Mouse (Mus musculus) midbrain, embryonic 10.5 days (tissue): Measurements from ENCODE around the gene Cdh4. TPM values are rescaled to one million over a fixed set of nuclear protein-coding genes. Genes with fewer than 3 reads are reported as not detected.
A peak's percentile ranks its signal among the peaks of the same experiment; 100 is the strongest.

Source experiments
- DNase-seq: peaks from one replicate; pipeline ENCODE4 v3.0.0-alpha.2; 2017; ENCODE audit warnings: low spot score
- H3K27ac ChIP-seq: fragments of 300-500 bp; sonication (generic); replicated peaks from 2 replicates; pipeline ENCODE4 v1.5.1; 2016; ENCODE audit warnings: mild to moderate bottlenecking
- H3K27me3 ChIP-seq: fragments of 300-500 bp; sonication (generic); 2 replicates; pipeline ENCODE4 v1.6.1; 2016; ENCODE audit warnings: low read depth, mild to moderate bottlenecking; ENCODE audit not compliant: poor library complexity, severe bottlenecking
- H3K36me3 ChIP-seq: fragments of 300-500 bp; sonication (generic); 2 replicates; pipeline ENCODE4 v1.6.1; 2016; ENCODE audit warnings: mild to moderate bottlenecking, moderate library complexity
- H3K4me1 ChIP-seq: fragments of 300-500 bp; sonication (generic); 2 replicates; pipeline ENCODE4 v1.6.1; 2016
- H3K4me3 ChIP-seq: fragments of 300-500 bp; sonication (generic); 2 replicates; pipeline ENCODE4 v1.5.1; 2016; ENCODE audit warnings: mild to moderate bottlenecking, moderate library complexity
- H3K9me3 ChIP-seq: fragments of 300-500 bp; sonication (generic); replicated peaks from 2 replicates; pipeline ENCODE4 v1.6.1; 2016; ENCODE audit warnings: mild to moderate bottlenecking
- WGBS: fragments of 180-500 bp; shearing (Covaris S2); methylation state at CpG from one replicate; pipeline ENCODE4 v1.1.7; 2016; 5-methylcytosine and 5-hydroxymethylcytosine counted together
- polyA plus RNA-seq: library from polyadenylated mRNA; unstranded; fragments of >200 nt; fragmentation: Nextera tagmentation; extraction: Ambion mirVana; gene quantifications from 2 replicates; pipeline ENCODE4 v1.2.1, GENCODE M21; 2016

Gene Cdh4
- polyA plus RNA-seq, 1 experiment from 2014 or later: 8.3 TPM

DNA sequence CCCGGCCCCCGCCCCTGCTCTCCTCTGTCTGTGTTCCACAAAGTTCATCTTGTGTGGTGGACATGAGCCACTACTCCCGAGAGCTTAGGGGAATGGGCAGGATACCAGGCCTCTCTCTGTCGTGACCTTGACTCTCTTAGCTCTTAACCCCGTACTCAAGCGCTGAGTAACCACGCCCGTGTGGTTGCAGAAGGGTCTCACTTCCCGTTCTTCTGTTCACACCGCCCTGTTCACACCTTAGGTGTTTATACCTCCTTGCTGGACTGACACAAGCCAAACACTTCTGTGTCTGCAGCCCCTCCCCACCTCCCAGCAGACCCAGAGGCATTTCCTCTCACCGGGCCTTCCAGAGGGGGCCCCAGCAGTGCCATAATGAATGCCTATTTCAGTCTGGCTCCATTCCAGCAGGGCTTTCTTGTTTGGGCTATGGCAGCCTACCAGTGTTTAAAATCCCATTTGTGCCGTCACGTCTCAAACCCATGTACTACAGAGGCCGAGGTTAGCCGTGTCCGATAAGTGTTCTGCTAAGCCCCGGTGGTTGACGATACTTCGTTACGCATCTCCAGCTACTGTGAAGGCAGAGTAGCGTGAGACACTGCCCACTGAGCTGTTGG, 46.4 kb downstream of the Cdh4 start:
- Histone ChIP-seq H3K36me3 (no peaks in the 10 kb centered on the region), H3K4me1 (no peaks in the 10 kb centered on the region), H3K27me3 (no peaks in the 10 kb centered on the region), H3K9me3 (no peaks in the 10 kb centered on the region), H3K4me3 (no peak overlapping the region), H3K27ac (no peak overlapping the region)
- no peak for DNase-seq
- WGBS: 92% methylated on average over 21 of the region's 21 CpGs

DNA sequence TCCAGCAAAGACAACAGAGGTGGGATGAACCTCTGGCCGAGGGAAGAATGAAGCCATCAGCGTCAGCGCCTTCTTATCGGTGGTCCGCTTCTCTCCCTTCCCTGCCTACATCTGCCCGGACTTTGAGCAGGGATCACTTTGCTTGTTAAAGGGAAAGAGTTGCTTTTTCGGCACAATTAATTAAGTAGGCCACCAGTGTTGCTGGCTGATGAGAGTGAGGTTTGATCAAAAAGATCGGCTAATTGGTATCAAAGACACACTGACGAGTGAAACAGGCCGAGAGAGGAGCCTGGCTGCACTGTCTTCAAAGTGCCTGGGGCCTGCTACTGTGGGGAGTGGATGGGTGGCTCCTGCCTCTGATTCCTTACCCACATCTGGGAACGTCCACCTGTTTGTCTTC, 49.7 kb downstream of the Cdh4 start:
- peaks cover 8% of the 10 kb centered on the region; the same call in 1 of the 2 replicates for H3K4me1 ChIP-seq

DNA sequence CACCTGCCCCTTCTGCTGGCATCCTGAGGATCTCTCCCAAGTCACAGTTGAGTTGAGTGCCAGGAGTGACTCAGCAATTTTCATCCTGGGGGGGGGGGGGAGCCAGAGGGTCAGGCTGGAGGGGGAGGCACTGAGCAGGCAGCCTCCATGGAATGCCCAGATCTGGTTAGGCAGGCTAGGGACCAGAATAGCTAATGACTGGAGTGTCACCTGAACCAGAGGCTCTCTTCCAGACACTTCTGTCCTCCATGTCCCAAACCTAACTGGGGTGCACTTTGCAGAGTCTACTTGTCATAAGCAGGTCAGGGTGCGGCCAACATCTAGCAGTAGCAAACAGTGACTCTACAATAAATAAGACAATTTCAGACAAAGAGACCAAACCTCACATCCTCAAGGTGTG, 52.0 kb downstream of the Cdh4 start:
- Histone ChIP-seq H3K9me3 (no peaks in the 10 kb centered on the region), H3K36me3 (no peaks in the 10 kb centered on the region), H3K27me3 (no peaks in the 10 kb centered on the region), H3K4me3 (no peak overlapping the region), H3K4me1 (peaks cover 8% of the 10 kb centered on the region; the same call in 1 of the 2 replicates), H3K27ac (no peak overlapping the region)
- no peak for DNase-seq
- WGBS: 85% methylated on average over 1 of the region's 1 CpGs

More for the DNA sequence above, 49.7 kb downstream of the Cdh4 start:
- no peak for DNase-seq
- H3K36me3 ChIP-seq: no peaks in the 10 kb centered on the region
- H3K27me3 ChIP-seq: no peaks in the 10 kb centered on the region
- 53% methylated on average over 11 of the region's 11 CpGs for WGBS
- H3K27ac ChIP-seq: no peak overlapping the region
- no peaks in the 10 kb centered on the region for H3K9me3 ChIP-seq
- H3K4me3 ChIP-seq: no peak overlapping the region

DNA sequence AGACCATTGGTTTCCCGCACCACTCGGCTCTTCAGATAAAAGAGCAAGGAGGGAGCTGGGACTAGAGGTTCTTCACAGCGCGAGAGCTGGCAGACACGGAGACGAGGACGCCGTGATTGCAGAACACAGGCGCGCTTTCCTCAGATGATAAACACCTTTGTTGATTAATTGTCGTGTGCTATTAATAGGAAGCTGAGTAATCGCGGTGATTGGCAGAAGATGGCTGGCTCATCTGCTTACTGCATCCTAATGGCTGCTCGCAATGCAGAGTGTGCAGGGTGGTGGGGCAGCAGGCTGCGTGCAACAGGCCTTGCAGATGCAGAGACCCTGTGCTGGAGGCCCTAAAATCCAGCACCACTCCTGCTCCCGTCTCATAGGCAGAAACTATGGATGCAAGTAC, 68.2 kb downstream of the Cdh4 start:
- H3K9me3 ChIP-seq: no peaks in the 10 kb centered on the region
- H3K27me3 ChIP-seq: no peaks in the 10 kb centered on the region
- H3K4me3 ChIP-seq: no peak overlapping the region
- no peaks in the 10 kb centered on the region for H3K36me3 ChIP-seq
- 95% methylated on average over 16 of the region's 16 CpGs for WGBS
- H3K27ac ChIP-seq: no peak overlapping the region
- H3K4me1 ChIP-seq: peaks cover 6% of the 10 kb centered on the region
- no peak for DNase-seq

DNA sequence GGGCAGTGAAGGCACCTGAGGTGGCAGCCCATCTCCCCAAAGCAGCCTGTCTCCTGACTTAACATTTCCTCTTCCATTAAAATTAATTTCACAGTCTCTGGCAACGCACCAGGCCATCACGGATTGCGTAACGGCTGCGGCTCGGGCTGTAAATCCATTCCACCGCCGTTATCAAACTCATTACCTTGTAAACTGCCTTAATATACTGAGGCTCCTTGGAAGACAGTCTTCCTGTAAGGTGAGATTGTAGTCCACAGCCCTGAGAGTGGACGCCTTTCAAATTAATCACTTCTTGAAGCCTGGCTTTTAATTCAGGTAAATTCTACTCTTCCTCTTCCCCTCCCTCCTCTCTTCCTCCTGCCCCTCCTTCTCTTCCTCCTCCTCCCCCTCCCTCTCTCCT, 74.3 kb downstream of the Cdh4 start:
- no peak for DNase-seq
- H3K4me1 ChIP-seq: peaks cover 41% of the 10 kb centered on the region

DNA sequence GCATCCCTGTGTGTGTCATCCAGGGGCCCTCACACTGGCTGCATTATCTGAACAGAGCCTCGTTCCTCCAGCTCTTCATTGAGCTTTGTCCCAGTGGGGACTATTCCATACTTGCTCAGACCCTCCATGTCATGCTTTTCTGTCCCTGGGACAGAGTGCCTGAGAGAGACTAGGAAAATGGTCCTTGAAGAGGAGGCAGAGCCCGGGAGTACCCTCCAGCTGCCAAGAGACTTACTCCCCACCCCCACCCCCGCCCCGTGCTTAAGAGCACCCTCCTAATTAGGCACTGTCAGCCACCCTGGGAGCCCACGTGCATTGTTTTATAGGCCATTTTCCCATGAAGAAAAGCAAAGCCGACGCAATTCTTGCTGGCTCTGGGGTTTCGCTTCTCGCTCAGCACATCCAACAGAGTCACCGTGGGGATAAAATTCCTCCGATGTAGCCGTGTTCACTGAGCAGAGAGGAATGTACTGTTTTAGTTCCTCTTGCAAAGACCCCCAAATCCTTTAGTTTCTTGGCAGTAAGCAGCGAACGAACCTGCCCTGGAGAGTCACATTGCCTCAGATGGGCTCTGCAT, 76.3 kb downstream of the Cdh4 start:
- peaks cover 54% of the 10 kb centered on the region for H3K4me1 ChIP-seq
- 0 out of 2 replicates have a peak overlapping the region, but pooled peaks have one; percentile 17 for H3K27ac ChIP-seq
- 42% methylated on average over 14 of the region's 14 CpGs for WGBS
- peaks cover 18% of the 10 kb centered on the region for H3K27me3 ChIP-seq
- no peak overlapping the region for H3K4me3 ChIP-seq
- no peaks in the 10 kb centered on the region for H3K36me3 ChIP-seq
- H3K9me3 ChIP-seq: no peaks in the 10 kb centered on the region
- no peak for DNase-seq

More for the DNA sequence above, 74.3 kb downstream of the Cdh4 start:
- Histone ChIP-seq H3K4me3 (no peak overlapping the region), H3K27ac (no peak overlapping the region), H3K9me3 (no peaks in the 10 kb centered on the region), H3K27me3 (peaks cover 17% of the 10 kb centered on the region), H3K36me3 (no peaks in the 10 kb centered on the region)
- WGBS: 92% methylated on average over 9 of the region's 9 CpGs

DNA sequence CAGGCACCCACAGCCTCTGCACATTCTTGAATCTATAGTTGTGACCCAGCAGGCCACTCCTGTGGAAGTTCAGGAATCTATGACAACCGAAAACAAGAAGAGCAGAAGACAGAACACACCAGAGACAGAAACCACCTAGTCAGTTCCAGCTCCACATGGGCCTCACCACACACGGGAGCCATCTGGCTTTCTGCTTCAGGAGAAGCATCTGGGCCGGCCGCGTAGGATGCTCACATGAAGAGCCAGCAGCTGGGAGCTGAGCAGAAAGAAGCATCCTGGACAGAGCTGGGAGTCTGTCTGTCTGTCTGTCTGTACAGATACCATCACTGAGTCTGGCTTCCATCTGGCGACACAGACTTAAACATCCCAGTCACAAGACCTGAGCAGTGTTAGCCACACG, 76.9 kb downstream of the Cdh4 start:
- no peaks in the 10 kb centered on the region for H3K9me3 ChIP-seq
- no peaks in the 10 kb centered on the region for H3K36me3 ChIP-seq
- peaks cover 59% of the 10 kb centered on the region for H3K4me1 ChIP-seq
- no peak overlapping the region for H3K4me3 ChIP-seq
- WGBS: 89% methylated on average over 7 of the region's 7 CpGs
- H3K27me3 ChIP-seq: peaks cover 22% of the 10 kb centered on the region
- no peak for DNase-seq
- no peak overlapping the region for H3K27ac ChIP-seq

DNA sequence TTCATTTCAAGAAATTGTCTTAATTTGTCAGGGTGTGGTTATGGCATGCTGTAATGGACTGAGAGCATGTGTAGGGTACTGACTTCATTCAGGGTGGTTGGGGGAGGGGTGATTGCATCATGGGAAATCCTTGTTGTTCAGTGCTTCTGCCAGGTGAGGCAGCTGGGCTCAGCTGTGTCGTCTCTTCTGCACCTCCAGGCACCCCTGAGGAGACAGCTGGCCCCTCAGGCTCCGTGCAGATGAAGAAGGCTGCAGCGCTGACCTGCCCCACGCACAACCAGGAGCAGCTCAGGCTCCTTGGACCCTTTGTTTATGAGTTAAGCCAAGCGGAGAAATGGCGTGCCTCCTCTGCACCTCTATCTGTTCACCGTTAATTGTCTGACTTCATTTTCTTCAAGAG, 77.7 kb downstream of the Cdh4 start:
- Histone ChIP-seq H3K4me1 (peaks cover 66% of the 10 kb centered on the region), H3K27ac (no peak overlapping the region), H3K36me3 (no peaks in the 10 kb centered on the region), H3K9me3 (no peaks in the 10 kb centered on the region), H3K27me3 (peaks cover 25% of the 10 kb centered on the region), H3K4me3 (no peak overlapping the region)
- whole genome bisulfite sequencing: 44% methylated on average over 7 of the region's 7 CpGs
- DNase-seq: no peak

DNA sequence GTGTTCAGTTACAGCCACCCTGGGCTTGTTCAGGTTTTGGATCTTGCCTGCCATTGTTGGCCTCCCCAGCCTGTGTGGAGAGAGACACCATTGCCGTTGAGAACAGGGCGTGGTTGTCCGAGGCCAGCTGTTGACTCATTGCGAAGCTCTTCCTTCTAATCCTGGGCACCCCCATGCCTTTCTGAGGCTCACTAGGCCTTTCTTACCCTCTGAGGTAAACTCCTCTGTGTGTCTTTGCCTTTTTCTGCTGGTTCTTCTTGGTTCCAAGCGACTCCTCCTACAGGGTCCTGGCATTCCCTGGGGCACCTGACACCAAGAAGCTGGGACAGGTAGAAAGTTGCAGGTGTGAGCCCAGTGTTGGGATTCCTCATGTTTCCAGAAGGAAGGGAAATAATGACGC, 78.7 kb downstream of the Cdh4 start:
- Histone ChIP-seq H3K36me3 (no peaks in the 10 kb centered on the region), H3K4me3 (no peak overlapping the region), H3K4me1 (peaks cover 69% of the 10 kb centered on the region), H3K27ac (peak overlapping the region; percentile 61), H3K9me3 (no peaks in the 10 kb centered on the region), H3K27me3 (peaks cover 25% of the 10 kb centered on the region)
- WGBS: 80% methylated on average over 6 of the region's 6 CpGs
- no peak for DNase-seq

DNA sequence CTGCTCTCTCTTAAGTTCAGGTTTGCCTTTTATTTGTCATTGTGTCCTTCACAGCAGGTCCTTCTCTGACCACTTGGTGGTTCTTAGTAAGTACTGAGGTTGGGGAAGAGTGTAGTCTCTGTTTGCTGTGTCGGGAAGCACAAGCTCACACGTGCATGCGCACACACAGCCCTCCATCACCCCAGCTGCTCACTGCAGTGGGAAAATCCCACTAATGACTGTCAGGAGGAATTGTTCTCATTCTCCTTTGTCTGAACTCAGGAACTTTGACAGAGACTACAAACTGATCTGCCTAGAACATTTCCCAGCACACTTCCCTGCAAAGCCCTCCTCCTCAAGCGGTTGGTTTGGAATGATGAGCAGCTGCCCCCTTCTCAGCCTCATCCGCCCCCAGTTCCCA, 79.2 kb downstream of the Cdh4 start:
- peaks cover 70% of the 10 kb centered on the region for H3K4me1 ChIP-seq
- 35% methylated on average over 5 of the region's 5 CpGs for WGBS
- no peaks in the 10 kb centered on the region for H3K36me3 ChIP-seq
- H3K9me3 ChIP-seq: no peaks in the 10 kb centered on the region
- no peak overlapping the region for H3K4me3 ChIP-seq
- peak overlapping the region; percentile 61 for H3K27ac ChIP-seq
- H3K27me3 ChIP-seq: peaks cover 25% of the 10 kb centered on the region
- DNase-seq: peak; percentile 25

DNA sequence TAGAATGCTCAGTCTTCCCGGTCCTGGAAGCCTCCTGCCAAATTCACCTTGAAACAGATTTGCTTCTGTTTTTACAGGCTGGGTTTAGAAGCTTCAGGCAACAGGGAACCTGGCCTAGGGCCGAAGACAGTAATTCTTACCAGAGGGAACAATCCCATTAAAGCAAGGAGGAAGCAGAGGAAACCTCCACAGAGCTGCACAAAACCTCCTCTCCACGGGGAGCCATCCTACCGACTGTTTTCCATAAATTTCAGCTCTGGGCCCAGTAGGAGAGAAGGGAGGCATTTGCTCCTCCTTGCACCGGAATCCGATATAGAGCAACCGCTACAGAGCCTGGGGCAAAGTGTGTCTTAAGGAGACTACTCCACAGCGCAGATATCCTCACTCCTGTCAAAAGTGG, 79.9 kb downstream of the Cdh4 start:
- 11% methylated on average over 8 of the region's 8 CpGs for WGBS
- peak overlapping the region; percentile 61 for H3K27ac ChIP-seq
- no peaks in the 10 kb centered on the region for H3K36me3 ChIP-seq
- peaks cover 25% of the 10 kb centered on the region for H3K27me3 ChIP-seq
- H3K9me3 ChIP-seq: no peaks in the 10 kb centered on the region
- H3K4me3 ChIP-seq: no peak overlapping the region
- DNase-seq: peak; percentile 30
- peaks cover 77% of the 10 kb centered on the region for H3K4me1 ChIP-seq

DNA sequence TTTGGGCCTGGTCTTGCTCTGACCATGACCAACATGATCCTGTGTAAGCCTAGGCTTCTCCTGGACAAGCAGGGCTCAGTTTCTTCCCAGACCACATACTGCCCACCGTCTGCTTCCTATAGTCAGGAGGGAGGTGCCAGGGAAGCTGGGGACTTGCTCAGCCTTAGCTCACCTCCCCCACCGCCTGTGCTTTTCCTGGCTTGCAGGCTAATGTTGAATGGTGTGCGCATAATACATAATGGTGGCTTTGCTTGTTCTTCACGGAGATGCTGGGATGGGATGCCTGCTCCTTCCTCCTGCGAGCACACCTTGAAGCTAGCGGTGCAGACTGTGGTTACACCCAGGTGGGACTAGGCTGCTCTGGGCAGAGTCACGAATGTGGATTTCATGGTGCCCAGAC, 84.7 kb downstream of the Cdh4 start:
- H3K4me3 ChIP-seq: no peak overlapping the region
- WGBS: 81% methylated on average over 7 of the region's 7 CpGs
- H3K9me3 ChIP-seq: no peaks in the 10 kb centered on the region
- peaks cover 42% of the 10 kb centered on the region for H3K4me1 ChIP-seq
- no peak for DNase-seq
- H3K27ac ChIP-seq: no peak overlapping the region
- no peaks in the 10 kb centered on the region for H3K36me3 ChIP-seq
- peaks cover 13% of the 10 kb centered on the region for H3K27me3 ChIP-seq

DNA sequence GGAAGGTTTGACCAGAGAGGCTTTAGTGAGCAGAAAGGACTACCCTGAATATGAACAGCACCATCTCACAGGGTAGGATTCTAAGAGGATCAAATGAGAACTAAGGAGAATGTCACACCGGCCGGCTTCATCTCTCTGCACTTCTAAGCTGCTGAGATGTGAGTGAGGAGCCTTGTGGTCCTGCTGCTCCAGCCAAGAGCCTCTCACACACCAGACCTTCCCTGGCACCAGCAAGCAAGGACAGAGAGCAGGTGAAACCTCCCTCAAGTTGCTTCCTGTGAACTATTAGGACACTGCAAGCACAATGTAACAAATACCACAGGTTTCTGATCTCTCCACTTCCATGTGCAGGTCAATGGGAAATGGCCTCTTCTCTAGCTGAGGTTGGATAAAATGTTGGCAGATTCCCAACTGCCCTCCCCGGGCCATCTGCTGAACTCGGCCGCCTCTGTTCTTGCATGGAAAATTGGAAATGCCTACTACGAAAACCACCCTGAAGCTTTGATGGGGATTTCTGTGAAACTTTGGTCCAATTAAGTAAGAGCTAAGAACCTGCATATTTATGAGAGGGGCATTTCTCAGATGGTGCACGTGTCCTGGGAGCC, 88.3 kb downstream of the Cdh4 start:
- H3K4me3 ChIP-seq: no peak overlapping the region
- H3K36me3 ChIP-seq: no peaks in the 10 kb centered on the region
- H3K27me3 ChIP-seq: peaks cover 35% of the 10 kb centered on the region
- H3K27ac ChIP-seq: no peak overlapping the region
- no peaks in the 10 kb centered on the region for H3K9me3 ChIP-seq
- 86% methylated on average over 7 of the region's 7 CpGs for WGBS
- H3K4me1 ChIP-seq: peaks cover 32% of the 10 kb centered on the region
- no peak for DNase-seq
